Mouse (Mus musculus) retina, postnatal 1 day (tissue): ENCODE measurements around the gene Tbc1d1.

Source experiments
- DNase-seq: peaks from one replicate; pipeline ENCODE4 v3.0.0-alpha.2; 2012

Tbc1d1 gene

DNA sequence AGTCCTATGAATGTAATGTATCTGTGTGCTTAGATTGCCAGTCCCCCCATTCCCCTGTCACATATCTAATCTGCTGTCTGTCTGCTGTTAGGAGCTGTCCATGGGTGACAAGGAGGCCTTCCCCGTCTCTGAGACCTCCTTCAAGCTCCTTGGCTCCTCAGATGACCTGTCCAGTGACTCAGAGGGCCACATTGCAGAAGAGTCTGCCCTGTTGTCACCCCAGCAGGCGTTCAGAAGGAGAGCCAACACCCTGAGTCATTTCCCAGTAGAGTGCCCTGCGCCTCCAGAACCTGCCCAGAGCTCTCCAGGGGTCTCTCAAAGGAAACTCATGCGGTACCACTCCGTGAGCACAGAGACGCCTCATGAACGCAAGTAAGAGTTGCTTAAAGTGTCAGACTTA lies 125.6 kb downstream of the Tbc1d1 start:
- no peak for DNase-seq

DNA sequence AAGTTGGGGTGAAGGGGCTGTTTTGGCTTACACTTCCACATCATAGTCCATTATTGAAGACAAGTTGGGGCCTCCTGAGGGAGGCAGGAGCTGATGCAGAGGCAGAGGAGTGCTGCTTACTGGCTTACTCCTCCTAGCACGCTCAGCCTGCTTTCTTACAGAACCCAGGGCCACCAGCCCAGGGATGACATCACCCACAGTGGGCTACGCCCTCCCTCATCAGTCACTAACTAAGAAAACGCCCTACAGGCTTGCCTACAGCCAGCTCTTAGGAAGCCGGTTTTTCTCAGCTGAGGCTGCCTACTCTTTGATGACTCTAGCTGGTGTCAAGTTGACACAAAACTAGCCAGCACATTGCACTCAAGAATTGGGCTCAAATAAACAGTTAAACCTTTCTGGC lies 126.5 kb downstream of the Tbc1d1 start:
- no peak for DNase-seq

- no peak for DNase-seq
Observed at GRCm38 (mm10) chr5:64285289-64285688, 129.2 kb downstream of the Tbc1d1 start.

DNA sequence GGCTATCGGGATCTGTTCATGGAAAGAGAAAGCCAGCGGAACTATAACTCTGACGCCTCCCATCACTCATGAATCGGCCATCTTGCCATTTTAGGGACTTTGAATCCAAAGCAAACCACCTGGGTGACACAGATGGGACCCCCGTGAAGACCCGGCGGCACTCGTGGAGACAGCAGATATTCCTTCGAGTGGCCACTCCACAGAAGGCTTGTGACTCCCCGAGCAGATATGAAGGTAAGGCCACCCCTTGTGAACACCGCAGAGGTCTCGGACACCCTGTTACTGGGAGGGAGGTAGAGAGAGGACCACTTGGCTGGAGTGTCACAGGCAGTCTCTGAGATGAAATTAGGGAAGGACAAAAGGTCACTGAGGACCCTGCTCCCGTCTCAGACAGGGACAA lies 129.7 kb downstream of the Tbc1d1 start:
- DNase-seq: no peak

GRCm38 (mm10) chr5:64287287-64287686 lies 131.2 kb downstream of the Tbc1d1 start:
- no peak for DNase-seq

DNA sequence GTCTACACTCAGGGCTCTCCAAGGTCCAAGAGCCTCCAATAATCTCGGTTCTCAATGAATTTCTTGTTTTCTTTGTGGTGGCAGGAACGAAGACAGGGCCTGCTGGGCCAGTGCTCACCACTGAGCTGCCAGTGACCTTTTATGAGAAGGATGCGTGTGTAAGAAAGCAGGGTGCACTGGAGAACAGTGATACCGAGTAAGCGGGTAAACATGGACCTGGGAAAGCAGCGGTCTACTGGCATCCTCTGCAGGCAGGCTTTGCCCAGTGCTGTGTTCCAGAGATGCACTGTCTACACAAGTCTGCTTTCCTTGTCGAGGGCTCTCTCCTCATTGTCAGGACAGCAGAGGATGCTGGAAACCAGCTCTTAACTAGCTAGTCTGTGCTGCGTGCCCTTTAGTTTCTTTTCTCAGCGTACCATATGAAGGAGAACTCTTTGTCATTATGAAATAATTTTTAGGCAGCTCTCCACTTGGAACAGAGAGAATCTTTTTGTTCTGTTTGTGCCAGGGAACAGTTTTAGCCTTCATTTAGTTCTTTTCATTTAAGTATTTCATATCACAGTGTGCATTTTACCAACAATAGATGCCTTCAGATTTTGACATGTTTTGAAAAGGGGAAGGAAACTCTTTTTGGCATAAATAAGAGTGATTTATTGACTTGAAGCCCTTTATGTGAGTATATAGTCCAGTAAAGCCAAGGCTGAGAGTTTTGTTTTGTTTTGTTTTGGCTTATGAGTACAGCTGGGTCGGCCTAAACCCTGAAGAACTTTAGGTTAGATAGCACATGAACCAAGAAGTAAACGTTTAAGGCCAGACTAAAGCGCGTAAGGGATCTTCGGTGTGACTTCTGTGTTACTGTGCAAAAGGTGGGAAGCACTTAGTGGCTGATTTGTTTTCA lies 132.2 kb downstream of the Tbc1d1 start:
- no peak for DNase-seq

DNA sequence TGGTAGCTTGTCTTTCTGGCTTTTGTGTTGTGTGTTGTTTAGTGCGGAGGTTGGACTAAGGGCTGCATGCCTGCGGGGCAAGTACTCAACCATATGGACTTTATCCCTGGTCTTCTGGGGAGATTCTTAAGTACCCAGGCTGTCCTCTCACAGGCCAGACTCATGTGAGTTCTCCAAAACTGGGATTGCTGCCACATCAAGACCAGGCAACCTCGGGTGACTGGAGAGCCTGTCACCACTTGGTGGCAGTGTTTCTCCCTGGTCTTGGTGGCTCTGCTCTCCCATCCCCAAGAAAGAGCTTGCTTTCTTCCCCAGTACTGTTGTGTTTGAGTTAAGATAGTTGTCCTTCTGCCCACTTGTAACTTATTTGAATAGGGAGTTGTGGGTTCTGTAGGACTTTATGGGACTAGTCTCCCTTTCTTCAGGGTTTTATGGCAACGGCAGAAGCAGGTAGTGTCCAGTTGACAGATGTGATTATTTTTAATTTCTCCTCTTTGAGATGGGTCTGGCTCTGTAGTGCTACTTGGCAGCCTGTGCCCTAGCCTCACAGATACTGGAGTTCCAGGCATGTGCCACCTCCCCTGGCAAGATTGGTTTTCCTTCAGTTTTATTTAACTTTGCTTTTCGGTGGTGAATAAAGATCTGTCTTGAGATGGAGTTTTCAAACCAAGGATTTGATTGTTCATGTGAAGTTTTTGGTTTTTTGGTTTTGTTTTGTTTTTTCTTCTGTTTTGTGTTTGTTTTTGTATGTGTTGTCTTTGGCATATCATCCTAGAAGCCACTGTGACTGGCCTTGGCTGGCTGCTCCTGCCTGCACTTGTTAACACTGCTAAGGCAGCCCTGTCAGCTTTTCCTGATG lies 133.3 kb downstream of the Tbc1d1 start:
- peak; percentile 75 for DNase-seq

GRCm38 (mm10) chr5:64290061-64290345 lies 133.9 kb downstream of the Tbc1d1 start:
- DNase-seq: no peak

DNA sequence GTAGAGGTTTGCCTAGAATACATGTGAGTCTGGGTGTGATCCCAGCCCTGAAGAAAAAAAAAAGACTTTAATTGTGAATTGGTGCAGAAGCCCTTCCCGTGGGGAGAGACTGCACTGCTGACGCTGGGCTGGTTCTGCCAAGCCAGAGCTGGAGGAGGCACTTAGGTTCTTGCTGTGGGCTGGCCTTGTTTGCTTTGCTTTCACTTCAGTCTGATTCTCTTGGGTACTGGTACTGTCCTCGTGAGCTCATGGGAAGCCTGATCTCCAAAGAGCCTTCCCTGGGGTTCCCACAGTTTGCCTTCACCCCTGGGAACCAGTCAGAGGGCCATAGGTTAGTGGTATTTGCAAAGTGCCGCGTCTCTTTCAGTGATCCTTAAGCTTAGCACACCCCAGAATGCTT lies 135.6 kb downstream of the Tbc1d1 start:
- no peak for DNase-seq

GRCm38 (mm10) chr5:64295621-64296020 lies 139.5 kb downstream of the Tbc1d1 start:
- no peak for DNase-seq

DNA sequence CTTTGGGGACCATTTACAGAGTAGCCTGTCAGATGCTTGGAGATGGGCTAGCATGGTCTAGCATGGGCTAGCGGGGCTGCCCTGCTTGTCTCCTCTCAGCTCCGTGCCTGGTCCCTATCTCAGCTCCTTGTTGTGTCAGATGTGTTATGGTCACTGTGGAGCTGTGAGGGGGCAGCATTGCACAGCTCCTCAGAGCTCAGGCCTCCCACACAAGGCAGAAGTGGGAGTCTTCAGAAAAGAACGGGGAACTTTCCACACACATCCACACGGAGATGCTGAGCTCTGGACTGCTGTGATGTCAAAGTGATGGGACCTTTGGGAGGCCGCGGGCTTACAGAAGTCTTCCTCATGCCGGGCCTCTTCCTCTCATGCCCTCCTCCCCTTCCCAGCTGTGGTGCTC lies 140.2 kb downstream of the Tbc1d1 start:
- no peak for DNase-seq

DNA sequence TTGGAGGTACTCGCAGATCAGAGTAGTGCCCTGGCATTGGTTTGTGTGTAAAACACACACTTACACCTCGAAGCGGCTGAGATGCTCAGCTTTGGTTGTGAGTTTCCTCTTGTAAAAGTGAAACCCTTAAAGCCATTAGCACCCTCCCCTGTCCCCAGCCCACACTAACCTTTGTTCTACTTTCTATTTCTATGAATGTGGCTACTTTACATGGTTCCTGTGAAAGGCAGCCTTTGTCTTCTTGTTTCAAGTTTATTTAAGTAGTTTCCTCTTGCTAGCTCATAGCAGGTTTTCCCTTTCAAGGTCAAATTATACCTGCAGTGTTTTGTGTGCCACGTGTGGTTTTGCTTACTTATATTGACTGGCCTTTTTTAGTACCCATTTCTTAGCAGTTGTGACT lies 141.0 kb downstream of the Tbc1d1 start:
- DNase-seq: no peak

GRCm38 (mm10) chr5:64298331-64299036 lies 142.4 kb downstream of the Tbc1d1 start:
- DNase-seq: peak; percentile 57

DNA sequence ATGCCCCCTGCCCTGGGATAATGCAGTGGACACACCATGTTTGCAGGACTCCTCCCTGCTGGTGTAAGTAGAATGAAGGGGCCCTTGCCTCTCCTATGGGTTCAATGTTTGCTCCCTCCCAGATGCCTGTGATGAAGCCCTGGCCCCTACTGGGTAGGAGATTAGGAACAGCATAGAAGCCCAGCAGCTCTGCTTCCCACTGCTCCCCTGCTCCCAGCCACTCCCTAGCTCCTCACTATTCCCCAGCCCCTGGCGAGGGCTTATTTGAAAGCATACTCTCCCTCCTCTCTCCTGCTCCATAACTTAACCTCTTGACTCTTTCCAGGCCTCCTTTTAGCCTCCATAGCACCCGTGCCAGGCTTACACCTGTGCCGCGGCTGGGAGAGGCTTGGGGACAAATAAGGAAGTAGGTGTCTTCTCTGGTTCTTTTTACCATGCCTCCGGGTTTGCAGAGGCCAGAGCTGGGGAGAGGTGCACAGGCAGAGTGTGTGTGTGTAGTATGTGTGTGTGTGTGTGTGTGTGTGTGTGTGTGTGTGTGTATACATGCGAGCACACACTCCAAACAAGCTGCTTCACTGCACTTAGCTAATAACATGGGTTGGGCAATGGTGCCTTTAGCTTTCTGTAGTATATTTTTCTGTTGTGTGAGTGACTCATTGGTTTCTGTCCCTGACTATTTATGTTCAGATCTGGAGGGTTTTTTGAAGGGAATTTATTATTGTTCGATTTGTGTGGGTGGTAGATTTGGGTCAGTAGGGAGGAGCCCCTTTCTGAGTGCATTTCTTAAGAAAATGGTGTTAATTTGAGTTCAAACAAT lies 143.6 kb downstream of the Tbc1d1 start:
- DNase-seq: no peak

GRCm38 (mm10) chr5:64301246-64301645 lies 145.1 kb downstream of the Tbc1d1 start:
- peak; percentile 27 for DNase-seq

GRCm38 (mm10) chr5:64307289-64307688 lies 151.2 kb downstream of the Tbc1d1 start:
- DNase-seq: no peak

- no peak for DNase-seq
Observed at GRCm38 (mm10) chr5:64312295-64312694, 156.2 kb downstream of the Tbc1d1 start.

- DNase-seq: no peak
Observed at GRCm38 (mm10) chr5:64313481-64313880, 157.4 kb downstream of the Tbc1d1 start.

- peak; percentile 70 for DNase-seq
Observed at GRCm38 (mm10) chr5:64314288-64315052, 158.4 kb downstream of the Tbc1d1 start.

DNA sequence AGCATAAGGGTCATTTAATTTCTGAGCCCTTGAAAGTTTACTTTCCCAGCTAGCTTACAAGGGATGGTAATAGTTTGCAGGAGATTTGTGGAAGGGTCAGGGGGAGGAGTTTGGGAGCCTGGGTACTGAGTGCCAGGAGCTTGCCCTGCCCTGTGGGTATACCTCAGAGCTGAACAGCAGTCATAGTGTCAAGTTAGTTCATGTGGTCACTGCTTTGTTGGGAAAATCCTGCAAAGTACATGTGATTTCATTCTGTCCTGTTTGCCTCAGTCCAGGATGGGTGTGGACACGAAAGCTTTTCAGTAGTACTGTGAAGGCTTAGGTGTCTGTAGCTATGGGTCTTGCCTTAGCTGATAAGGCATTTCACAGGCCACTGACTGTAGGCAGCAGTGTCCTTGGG lies 159.0 kb downstream of the Tbc1d1 start:
- no peak for DNase-seq

GRCm38 (mm10) chr5:64323286-64323685 lies 167.2 kb downstream of the Tbc1d1 start:
- DNase-seq: no peak

GRCm38 (mm10) chr5:64324353-64324752 lies 168.2 kb downstream of the Tbc1d1 start:
- DNase-seq: no peak
